14 mouse cellular contexts compared by ENCODE assay signal in the genomic region with DNA sequence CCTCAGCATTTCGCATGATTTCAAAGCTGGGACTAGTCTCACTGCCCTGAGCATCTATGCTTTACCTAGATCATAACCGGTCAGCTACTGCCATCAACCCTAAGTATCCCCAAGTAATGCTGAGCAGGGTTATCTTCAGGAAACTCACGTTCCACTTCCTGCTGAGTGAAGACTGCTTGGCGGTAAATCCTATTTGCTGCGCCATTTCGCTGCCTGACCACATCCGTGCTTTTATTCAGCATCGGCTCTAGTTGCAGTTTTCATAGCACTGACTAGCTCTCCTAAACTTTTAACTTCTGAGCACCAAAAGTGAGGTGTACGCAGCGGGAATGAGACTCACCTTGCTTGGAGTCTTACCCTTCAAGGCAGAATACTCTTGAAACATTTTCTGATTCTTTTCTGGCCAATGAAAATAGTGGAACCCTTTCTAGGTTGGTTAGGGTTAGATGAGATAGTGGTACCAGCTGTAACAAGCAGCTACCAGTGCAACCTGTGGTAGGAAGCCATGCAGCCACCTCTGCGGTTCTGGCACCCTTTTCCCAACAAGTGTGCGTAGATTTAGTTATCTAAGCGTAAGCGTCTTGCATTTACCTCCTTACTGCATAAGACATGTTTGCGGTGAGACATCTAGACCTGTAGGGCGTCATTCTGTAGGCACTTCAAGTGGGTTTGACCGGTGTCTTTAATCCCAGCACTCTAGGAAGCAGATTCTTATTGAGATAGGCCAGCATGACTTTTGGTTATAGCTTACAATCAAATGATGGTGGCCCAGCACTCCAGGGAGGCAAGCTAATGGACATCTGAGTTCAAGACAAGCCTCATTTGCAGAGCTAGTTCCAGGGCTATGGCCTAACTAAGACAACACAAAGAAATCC. TPM values are rescaled to one million over a fixed set of nuclear protein-coding genes. Genes with fewer than 3 reads are reported as not detected.
DNase-seq lines count a peak whose midpoint lies in the region; ATAC-seq and TF ChIP-seq lines count a peak whose summit lies in the region.
"Had no signal": no experiment of that assay in that cellular context is flagged by ENCODE, and none has a peak within 500 bp of the region (broad histone marks: within the 10 kb centered on the region; RNA-seq: fewer than 3 reads in every experiment).

No protein-coding gene starts in this region.

- peaks cover 10 to 13% of the 10 kb centered on the region in 2 experiments; a peak in 3 of 4 replicates for H3K4me1 ChIP-seq in liver, embryonic 14.5 days (replicated peaks; ENCODE audit: control insufficient read depth in 2 of 2, insufficient read depth in 2 of 2, low read length in 1 of 2)
- peaks cover 4% of the 10 kb centered on the region; the same call in 1 of the 2 replicates for H3K4me1 ChIP-seq in heart, embryonic 11.5 days (ENCODE audit: control insufficient read depth, insufficient read depth, low read length)

- no peak overlapping the region for H3K27ac ChIP-seq in liver, embryonic 14.5 days
- H3K27ac ChIP-seq in heart, embryonic 11.5 days (ENCODE audit: low read depth, low read length), result no peak overlapping the region
- H3K27ac ChIP-seq: midbrain, embryonic 15.5 days had no signal

- H3K36me3 ChIP-seq in liver, embryonic 14.5 days (replicated peaks; ENCODE audit: control insufficient read depth, insufficient read depth, low read depth), result no peaks in the 10 kb centered on the region
- no peaks in the 10 kb centered on the region for H3K36me3 ChIP-seq in heart, embryonic 11.5 days (ENCODE audit: control insufficient read depth, insufficient read depth, low read length)
- H3K36me3 ChIP-seq: midbrain, embryonic 15.5 days had no signal

- H3K9ac ChIP-seq in liver, embryonic 14.5 days (replicated peaks), result no peak overlapping the region
- H3K9ac ChIP-seq in heart, embryonic 11.5 days (ENCODE audit: low read depth, low read length), result no peak overlapping the region
- H3K9ac ChIP-seq: midbrain, embryonic 15.5 days had no signal

- DNase-seq in spleen, adult 12 weeks (ENCODE audit: low spot score), result peak; percentile 45
- no peak for DNase-seq in spleen, postnatal 14 days (ENCODE audit: low spot score in 2 of 2)
- DNase-seq in MN1 (ENCODE audit: low spot score), result peak; percentile 46
- peak in 2 of 3 experiments; percentile 61 to 62 for DNase-seq in liver, embryonic 14.5 days (ENCODE audit: low read depth in 3 of 3, low spot score in 3 of 3)
- peak; percentile 55 for DNase-seq in thymus, postnatal 4 days
- no peak for DNase-seq in layer of hippocampus, postnatal 10 days (ENCODE audit: low spot score in 2 of 2)
- DNase-seq in left cerebral cortex, postnatal 25 days (ENCODE audit: low spot score in 2 of 2), result no peak
- DNase-seq: cerebellum, adult 18-20 months had no signal

- ATAC-seq in liver, embryonic 14.5 days (ENCODE audit: insufficient read depth), result no peak
- no peak for ATAC-seq in heart, embryonic 11.5 days (replicated peaks; ENCODE audit: insufficient number of reproducible peaks, low FRiP score, low TSS enrichment)
- ATAC-seq: intestine, postnatal 0 days; midbrain, embryonic 15.5 days had no signal

- no peak overlapping the region for H3K4me2 ChIP-seq in liver, embryonic 14.5 days (ENCODE audit: low read depth)
- H3K4me2 ChIP-seq in heart, embryonic 11.5 days, result no peak overlapping the region
- H3K4me2 ChIP-seq: midbrain, embryonic 15.5 days had no signal

- H3K27me3 ChIP-seq in liver, embryonic 14.5 days (ENCODE audit: control insufficient read depth, insufficient read depth, low read length), result no peaks in the 10 kb centered on the region
- no peaks in the 10 kb centered on the region for H3K27me3 ChIP-seq in heart, embryonic 11.5 days (ENCODE audit: control insufficient read depth, insufficient read depth, low read length)
- H3K27me3 ChIP-seq: midbrain, embryonic 15.5 days had no signal

- TF ChIP-seq CTCF in liver, embryonic 14.5 days (IDR thresholded peaks at IDR 0.05; ENCODE audit: low read depth), result no peak

- H3K4me3 ChIP-seq in liver, embryonic 14.5 days (ENCODE audit: insufficient read depth in 1 of 2, low read depth in 2 of 2, low read length in 2 of 2), result no peak overlapping the region
- no peak overlapping the region for H3K4me3 ChIP-seq in heart, embryonic 11.5 days (ENCODE audit: low read depth, low read length)
- H3K4me3 ChIP-seq: midbrain, embryonic 15.5 days had no signal

- 37% methylated on average over 17 of the region's 17 CpGs for WGBS in liver, embryonic 14.5 days (ENCODE audit: insufficient replicate concordance)
- 80% methylated on average over 17 of the region's 17 CpGs for whole genome bisulfite sequencing in heart, embryonic 11.5 days (ENCODE audit: insufficient replicate concordance)

- H3K9me3 ChIP-seq in liver, embryonic 14.5 days (ENCODE audit: control insufficient read depth, low read length), result no peaks in the 10 kb centered on the region
- H3K9me3 ChIP-seq in heart, embryonic 11.5 days (replicated peaks; ENCODE audit: control insufficient read depth, low read length), result no peaks in the 10 kb centered on the region
- H3K9me3 ChIP-seq: midbrain, embryonic 15.5 days had no signal

- intact Hi-C loops in left cerebral cortex, postnatal 25 days (cut with DNase I), result no loop called here

- no peak for TF ChIP-seq EP300 in liver, embryonic 14.5 days (IDR thresholded peaks at IDR 0.05; ENCODE audit: low read depth)

RNA-seq across cellular contexts. Expression of a gene that starts 4.3 kb away (rescaled TPM):
- polyA plus RNA-seq in liver, embryonic 14.5 days (2012; rRNA removed), result 9.5 and 16.9 TPM in 2 replicates
- 23.3 and 24.5 TPM in 2 replicates for polyA plus RNA-seq in liver, embryonic 14.5 days (2014; fragmentation: Nextera tagmentation; extraction: Ambion mirVana)
- total RNA-seq in layer of hippocampus, postnatal 10 days (2021), result 100 to 1,000 TPM; 211 to 217 TPM
- polyA plus RNA-seq in heart, embryonic 11.5 days (2014; fragmentation: Nextera tagmentation; extraction: Ambion mirVana), result 6.6 and 7.1 TPM in 2 replicates
- 100 to 1,000 TPM; 102 to 120 TPM for total RNA-seq in left cerebral cortex, postnatal 25 days (2021)

RNA-seq across cellular contexts. Expression of a gene that starts 5.4 kb away (rescaled TPM):
- 68.0 and 127 TPM in 2 replicates for polyA plus RNA-seq in liver, embryonic 14.5 days (2012; rRNA removed)
- polyA plus RNA-seq in liver, embryonic 14.5 days (2014; fragmentation: Nextera tagmentation; extraction: Ambion mirVana), result 91.2 and 100 TPM in 2 replicates
- 100 to 1,000 TPM; 161 to 165 TPM for total RNA-seq in layer of hippocampus, postnatal 10 days (2021)
- polyA plus RNA-seq in heart, embryonic 11.5 days (2014; fragmentation: Nextera tagmentation; extraction: Ambion mirVana), result 24.3 and 29.5 TPM in 2 replicates
- total RNA-seq in left cerebral cortex, postnatal 25 days (2021), result 10 to 100 TPM; 41.5 to 49.1 TPM

RNA-seq across cellular contexts. Expression of a gene that starts 10.7 kb away (rescaled TPM):
- polyA plus RNA-seq in liver, embryonic 14.5 days (2012; rRNA removed), result 12.2 and 16.3 TPM in 2 replicates
- polyA plus RNA-seq in liver, embryonic 14.5 days (2014; fragmentation: Nextera tagmentation; extraction: Ambion mirVana), result 15.1 TPM in 2 replicates
- total RNA-seq in layer of hippocampus, postnatal 10 days (2021), result 10 to 100 TPM; 32.6 to 33.2 TPM
- polyA plus RNA-seq in heart, embryonic 11.5 days (2014; fragmentation: Nextera tagmentation; extraction: Ambion mirVana), result 1.3 and 2.7 TPM in 2 replicates
- 10 to 100 TPM; 25.6 to 30.9 TPM for total RNA-seq in left cerebral cortex, postnatal 25 days (2021)

RNA-seq across cellular contexts. Expression of a gene that starts 19.9 kb away (rescaled TPM):
- 2.8 and 3.3 TPM in 2 replicates for polyA plus RNA-seq in liver, embryonic 14.5 days (2012; rRNA removed)
- 4.8 and 5.6 TPM in 2 replicates for polyA plus RNA-seq in liver, embryonic 14.5 days (2014; fragmentation: Nextera tagmentation; extraction: Ambion mirVana)
- 1 to 10 TPM; 1.9 TPM for total RNA-seq in layer of hippocampus, postnatal 10 days (2021)
- 0.89 and 1.3 TPM in 2 replicates for polyA plus RNA-seq in heart, embryonic 11.5 days (2014; fragmentation: Nextera tagmentation; extraction: Ambion mirVana)
- total RNA-seq in left cerebral cortex, postnatal 25 days (2021), result 1 to 10 TPM; 2.3 to 2.8 TPM

RNA-seq across cellular contexts. Expression of a gene that starts 27.3 kb away (rescaled TPM):
- 2.4 and 3.6 TPM in 2 replicates for polyA plus RNA-seq in liver, embryonic 14.5 days (2012; rRNA removed)
- 2.6 and 5.7 TPM in 2 replicates for polyA plus RNA-seq in liver, embryonic 14.5 days (2014; fragmentation: Nextera tagmentation; extraction: Ambion mirVana)
- total RNA-seq in layer of hippocampus, postnatal 10 days (2021), result not detected
- 0.66 and 1.2 TPM in 2 replicates for polyA plus RNA-seq in heart, embryonic 11.5 days (2014; fragmentation: Nextera tagmentation; extraction: Ambion mirVana)
- not detected for total RNA-seq in left cerebral cortex, postnatal 25 days (2021)
- total RNA-seq: adrenal gland, adult 18-20 months; left cerebral cortex, adult 18-20 months had no signal
- polyA plus RNA-seq: embryonic facial prominence, embryonic 14.5 days; midbrain, embryonic 15.5 days had no signal

Comparison
In these comparisons a context has a peak if more than half of its experiments do, and no peak if none do; other contexts are left out.
1. DNase-seq: peak in spleen, adult 12 weeks (single experiment), MN1 (single experiment), liver, embryonic 14.5 days (2 of 3) and thymus, postnatal 4 days (single experiment); none in spleen, postnatal 14 days (0 of 2), layer of hippocampus, postnatal 10 days (0 of 2) and left cerebral cortex, postnatal 25 days (0 of 2).